Mouse (Mus musculus) yolk sac, embryonic 10.5 days (tissue): Measurements from ENCODE around the gene Hsph1.

Source experiments
- DNase-seq: peaks from one replicate; pipeline ENCODE4 v3.0.0-alpha.2; 2017; ENCODE audit warnings: low spot score

The Hsph1 gene

DNA sequence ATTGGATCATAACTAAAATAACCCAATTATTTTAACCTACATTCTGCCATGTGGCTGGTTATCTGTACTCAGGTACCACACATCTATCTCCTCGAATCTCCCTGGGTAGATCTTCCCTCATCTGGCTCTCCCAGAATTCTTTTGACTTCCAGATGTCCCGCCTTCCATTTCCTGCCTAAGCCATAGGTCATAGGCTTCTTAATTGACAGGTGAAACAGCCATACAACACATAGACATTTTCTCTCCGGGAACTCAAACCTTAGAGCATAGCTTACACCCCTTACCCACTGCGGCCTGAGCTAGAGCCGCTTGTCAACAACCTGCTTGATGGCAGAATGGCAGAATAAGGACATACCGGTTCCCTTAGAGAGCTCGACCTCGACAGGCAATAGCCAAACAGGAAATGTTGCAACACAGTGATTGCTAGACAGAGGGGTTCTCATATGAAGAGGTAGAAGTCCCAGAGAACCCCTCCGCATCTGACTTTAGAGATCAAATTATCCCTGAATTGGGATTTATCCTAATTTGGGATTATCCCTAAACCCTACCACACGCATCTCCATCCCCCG lies 48.8 kb downstream of the Hsph1 start:
- no peak for DNase-seq

DNA sequence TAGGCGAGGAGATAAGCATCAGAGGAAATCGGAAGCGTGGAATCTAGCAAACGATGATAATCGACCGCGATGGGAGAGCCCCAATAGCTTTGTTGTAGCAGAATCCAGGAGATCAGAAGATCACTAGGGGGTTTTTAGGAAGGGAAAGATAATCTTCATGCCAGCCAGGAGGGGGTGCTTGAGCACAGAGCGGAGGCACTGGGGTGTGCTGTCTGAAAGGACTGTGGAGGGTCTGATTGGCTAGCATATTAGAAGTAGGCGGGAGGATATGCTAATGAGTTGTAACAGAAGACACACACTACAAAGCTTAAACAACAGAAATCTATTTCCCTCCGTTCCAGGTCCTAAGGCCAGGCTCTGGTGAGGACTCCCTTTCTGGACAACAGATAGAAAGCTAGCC lies 50.3 kb downstream of the Hsph1 start:
- DNase-seq: peak; percentile 24

DNA sequence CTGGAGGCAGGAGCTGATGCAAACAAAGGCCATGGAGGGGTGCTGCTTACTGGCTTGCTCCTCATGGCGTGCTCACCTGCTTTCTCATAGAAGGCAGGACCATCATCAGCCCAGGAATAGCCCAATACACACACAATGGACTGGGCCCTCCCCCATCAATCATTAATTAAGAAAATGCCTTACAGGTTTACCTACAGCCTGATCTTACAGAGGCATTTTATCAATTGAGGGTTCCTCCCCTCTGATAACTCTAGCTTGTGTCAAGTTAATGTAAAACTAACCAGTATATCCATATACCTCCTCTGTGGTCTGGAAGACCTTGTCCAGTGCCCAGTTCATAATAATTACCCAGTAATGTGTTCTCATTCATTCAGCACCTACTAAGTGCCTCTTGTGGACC lies 50.9 kb downstream of the Hsph1 start:
- no peak for DNase-seq

DNA sequence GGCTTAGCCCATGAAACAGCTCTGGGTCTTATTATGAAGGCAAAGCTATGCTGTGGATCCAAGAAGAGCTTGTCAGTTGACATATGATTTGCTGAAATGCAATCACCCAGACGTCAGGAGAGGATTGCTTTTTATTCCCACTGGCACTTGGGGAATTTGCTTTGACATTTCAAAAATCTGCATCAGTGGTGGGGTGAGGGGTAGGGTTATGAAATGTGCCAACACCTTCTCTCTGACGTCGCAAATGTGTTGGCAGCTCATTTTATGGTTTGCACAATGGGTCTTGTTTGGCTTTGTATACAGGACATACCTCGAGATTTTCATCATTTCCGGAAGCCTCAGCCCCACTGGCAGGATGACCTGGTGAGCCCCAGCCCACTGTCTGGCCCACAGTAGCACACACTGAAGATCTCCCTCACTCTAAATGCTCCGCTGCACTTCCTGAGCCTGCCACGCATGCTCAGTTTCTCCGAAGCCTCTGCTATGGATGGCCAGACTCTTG lies 52.0 kb downstream of the Hsph1 start:
- no peak for DNase-seq

DNA sequence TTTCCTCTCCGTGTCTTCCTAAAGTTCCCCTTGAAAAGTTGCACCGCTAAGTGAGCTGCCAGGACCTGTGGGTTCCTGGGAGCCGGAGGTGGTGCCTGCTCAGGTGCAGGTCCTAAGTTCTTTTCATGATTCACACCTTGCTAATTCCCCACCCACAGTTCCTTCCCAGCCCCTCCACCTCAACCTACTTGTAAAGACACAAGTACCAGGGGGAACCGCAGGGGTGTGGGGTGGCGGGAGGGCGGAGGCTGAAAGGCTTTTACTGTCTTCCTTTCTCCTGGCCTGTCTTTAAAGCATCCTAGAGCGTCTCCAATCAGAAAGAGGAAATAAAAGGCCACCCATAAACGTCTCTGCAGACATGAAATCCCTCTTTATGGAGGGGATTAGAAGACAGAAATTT lies 52.7 kb downstream of the Hsph1 start:
- DNase-seq: no peak

DNA sequence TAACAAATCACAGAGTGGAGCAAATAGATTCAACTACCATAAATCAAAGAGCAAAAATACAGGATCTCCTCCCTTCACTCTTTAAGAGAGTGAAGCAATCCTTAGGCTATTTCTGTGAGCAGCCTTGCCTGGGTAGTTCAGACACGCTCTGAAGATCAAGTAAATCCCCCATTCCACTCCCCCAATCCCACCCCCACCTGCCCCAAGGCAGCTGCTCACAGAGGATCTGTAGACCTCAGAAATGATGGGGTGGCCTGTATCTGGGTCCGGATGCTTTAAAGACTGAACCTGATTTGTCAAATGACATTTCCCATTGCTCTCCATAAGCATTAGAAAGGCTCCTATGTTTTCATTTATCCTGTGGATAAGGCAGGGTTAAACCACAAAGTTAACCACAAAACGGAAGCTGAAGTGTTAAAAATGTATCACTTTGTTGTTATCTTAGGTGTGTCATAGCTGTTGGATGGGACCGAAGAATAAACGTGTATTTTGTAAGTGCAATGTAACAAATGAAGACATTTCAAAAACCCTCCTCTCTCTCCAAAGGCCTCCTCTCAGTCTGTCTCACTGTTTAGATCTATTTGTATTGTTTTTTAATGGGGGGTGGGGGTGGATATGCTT lies 53.4 kb downstream of the Hsph1 start:
- DNase-seq: no peak

DNA sequence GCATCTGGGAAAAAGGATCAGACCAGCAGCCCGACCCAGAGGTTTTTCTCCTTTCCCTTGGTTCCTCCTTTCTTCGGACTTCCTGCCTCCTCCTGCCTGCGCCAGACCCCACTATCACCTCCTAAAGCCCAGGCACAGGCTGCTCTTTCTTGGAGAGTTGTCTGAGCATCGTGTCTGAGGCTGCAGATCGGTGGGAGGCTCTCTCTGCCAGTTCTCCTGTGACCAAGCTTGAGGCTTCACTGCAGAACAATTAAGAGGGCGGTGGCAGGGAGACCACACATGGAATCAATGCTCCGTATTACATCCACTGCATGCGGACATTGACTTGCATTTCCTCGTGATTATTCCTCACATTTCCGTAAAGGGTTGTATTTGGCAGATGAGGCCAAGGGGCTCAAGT lies 58.7 kb downstream of the Hsph1 start:
- no peak for DNase-seq

DNA sequence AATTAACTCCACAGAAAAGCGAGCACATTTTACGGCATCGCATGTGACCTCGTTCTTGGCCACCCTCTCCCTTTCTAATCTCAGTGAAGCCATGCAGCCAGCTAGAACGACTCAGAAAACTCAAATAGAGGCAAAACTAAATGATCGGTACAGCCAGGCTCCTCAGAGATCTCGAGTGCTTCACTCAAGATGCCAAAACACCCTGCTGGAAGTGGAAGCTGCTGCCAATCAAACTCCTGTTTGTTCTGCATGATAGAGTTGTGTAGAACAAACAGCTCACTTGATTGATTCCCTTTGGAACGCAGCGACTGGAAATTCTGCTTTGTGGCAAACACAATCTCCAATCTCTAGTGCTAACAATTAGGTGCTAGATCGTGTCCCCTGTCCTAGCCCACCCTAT lies 59.2 kb downstream of the Hsph1 start:
- no peak for DNase-seq

DNA sequence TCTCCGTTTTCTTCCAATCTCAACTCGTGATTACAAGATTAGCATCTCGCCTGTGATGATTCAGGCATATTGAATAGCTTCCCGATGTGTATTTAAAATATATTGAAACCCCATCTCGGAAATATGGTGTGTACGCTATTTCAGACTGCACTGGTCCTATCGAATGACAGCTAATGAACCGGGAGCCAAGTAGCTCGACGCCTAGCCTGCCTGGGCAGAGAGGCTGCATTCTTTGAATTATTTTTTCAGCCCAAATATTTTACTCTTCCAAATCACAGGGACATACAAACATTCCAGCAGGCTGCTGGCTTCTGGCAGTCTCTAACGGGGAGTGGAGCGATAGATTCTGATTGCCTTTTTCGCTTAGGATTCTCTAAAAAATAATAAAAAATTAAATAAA lies 67.2 kb downstream of the Hsph1 start:
- no peak for DNase-seq

DNA sequence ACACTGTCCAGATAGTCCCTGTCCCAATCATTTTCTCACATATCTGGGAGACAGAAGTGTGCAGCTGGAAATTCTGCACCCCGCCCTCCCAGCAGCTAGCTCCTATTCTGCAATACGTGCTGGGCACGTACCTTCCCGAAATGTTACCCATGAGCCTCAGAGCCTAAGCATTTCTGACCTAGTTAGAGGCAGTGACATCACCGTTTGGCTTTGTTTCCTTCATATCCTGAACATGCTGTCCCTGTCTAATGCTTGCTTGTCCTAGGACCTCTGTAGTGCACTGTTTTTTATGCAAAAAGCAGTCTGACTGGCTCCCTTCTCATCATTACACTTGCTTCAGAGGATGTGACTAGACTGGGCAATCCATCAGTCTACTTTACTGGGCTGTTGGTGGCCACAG lies 69.2 kb downstream of the Hsph1 start:
- no peak for DNase-seq

DNA sequence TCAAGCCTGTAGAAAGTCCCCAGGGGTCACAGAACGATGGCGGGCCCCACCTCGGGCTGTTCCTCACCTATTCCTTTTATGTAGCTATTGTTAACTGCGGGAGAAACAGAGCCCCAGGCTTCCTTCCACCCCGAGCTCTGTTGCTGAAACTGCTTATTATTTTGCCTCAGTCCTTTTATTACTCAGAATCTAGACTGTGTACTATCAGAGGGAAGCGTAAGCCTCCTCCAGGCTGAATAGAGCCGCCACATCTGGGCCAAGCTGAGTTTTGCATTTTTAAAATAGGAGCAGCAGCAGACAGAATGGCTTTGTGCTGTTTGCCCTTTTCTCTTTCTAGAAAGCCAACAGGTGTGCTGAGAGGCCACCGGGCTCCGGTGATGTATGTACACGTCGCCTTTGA lies 70.2 kb downstream of the Hsph1 start:
- no peak for DNase-seq
